Mouse (Mus musculus) CH12.LX (cell line): Measurements from ENCODE around the gene Sh3rf3. TPM values are rescaled to one million over a fixed set of nuclear protein-coding genes. Genes with fewer than 3 reads are reported as not detected.

Experiments
- DNase-seq: peaks from one replicate; pipeline ENCODE4 v3.0.0-alpha.2; 2013; ENCODE audit errors: extremely low read depth
- H3K27ac ChIP-seq: 2 replicates; pipeline ENCODE4 v1.5.1; 2012; ENCODE audit warnings: low read depth, mild to moderate bottlenecking, control low read depth, moderate library complexity; ENCODE audit not compliant: insufficient read depth
- H3K27me3 ChIP-seq: replicated peaks from 2 replicates; pipeline ENCODE3; 2012; ENCODE audit warnings: inconsistent platforms
- H3K36me3 ChIP-seq, 2 experiments: replicated peaks in 1 of 2; 2 replicates each; pipeline versions ENCODE3 to v1.6.1; 2012; ENCODE audit warnings: inconsistent platforms in 1 of 2, low read length in 1 of 2, mild to moderate bottlenecking in 1 of 2, mixed read lengths in 1 of 2, moderate library complexity in 1 of 2; ENCODE audit not compliant: control insufficient read depth in 1 of 2, insufficient read depth in 1 of 2
- H3K4me1 ChIP-seq, 2 experiments: 2 replicates each; pipeline ENCODE4 v1.6.1; 2012; ENCODE audit warnings: inconsistent platforms in 1 of 2, moderate library complexity in 1 of 2; ENCODE audit not compliant: insufficient read depth in 2 of 2, control insufficient read depth in 1 of 2
- H3K4me2 ChIP-seq: 2 replicates; pipeline ENCODE4 v1.6.1; 2012; ENCODE audit warnings: low read depth, mild to moderate bottlenecking, control low read depth; ENCODE audit not compliant: poor library complexity, insufficient read depth, severe bottlenecking
- H3K4me3 ChIP-seq, 3 experiments: fragments of 150-350 bp in 1 of 3; sonication (generic) in 1 of 3; replicated peaks in 1 of 3; 2 replicates each; pipeline versions ENCODE3 to v1.5.1; 2011 to 2012; ENCODE audit warnings: low read depth in 2 of 3, low read length in 2 of 3, mild to moderate bottlenecking in 2 of 3, moderate library complexity in 2 of 3, control low read depth in 1 of 3, improper control_type of control experiment in 1 of 3, inconsistent platforms in 1 of 3, mixed read lengths in 1 of 3; ENCODE audit not compliant: poor library complexity in 1 of 3
- H3K79me2 ChIP-seq: replicated peaks from 2 replicates; pipeline ENCODE4 v1.6.1; 2012; ENCODE audit warnings: mild to moderate bottlenecking, moderate library complexity; ENCODE audit not compliant: control insufficient read depth, poor library complexity, insufficient read depth, severe bottlenecking; ENCODE audit errors: extremely low read depth
- H3K9ac ChIP-seq: 2 replicates; pipeline ENCODE4 v1.6.1; 2012; ENCODE audit warnings: low read depth, mild to moderate bottlenecking, control low read depth, moderate library complexity; ENCODE audit not compliant: insufficient read depth
- H3K9me3 ChIP-seq: replicated peaks from 2 replicates; pipeline ENCODE3; 2012; ENCODE audit warnings: low read length, inconsistent platforms, mixed read lengths
- CTCF ChIP-seq, 2 experiments: IDR thresholded peaks in 1 of 2; conservative IDR thresholded peaks in 1 of 2; 2 replicates each; pipeline ENCODE4 v1.5.1; 2011 to 2012; ENCODE audit warnings: low read depth in 2 of 2, low read length in 2 of 2, improper control_type of control experiment in 1 of 2, inconsistent platforms in 1 of 2, mild to moderate bottlenecking in 1 of 2, moderate library complexity in 1 of 2
- ETS1 ChIP-seq: conservative IDR thresholded peaks from 2 replicates; pipeline ENCODE4 v1.6.1; 2012; ENCODE audit warnings: low read depth, mild to moderate bottlenecking, inconsistent platforms, low read length, improper control_type of control experiment, moderate library complexity
- IRF4 ChIP-seq: IDR thresholded peaks from 2 replicates; pipeline ENCODE4 v1.6.1; 2014; ENCODE audit warnings: low read depth, mild to moderate bottlenecking, inconsistent platforms, low read length, improper control_type of control experiment
- JUND ChIP-seq: conservative IDR thresholded peaks from 2 replicates; pipeline ENCODE4 v1.6.1; 2011; ENCODE audit warnings: low read depth, low read length, improper control_type of control experiment
- MAZ ChIP-seq: IDR thresholded peaks from 2 replicates; pipeline ENCODE4 v1.6.1; 2012; ENCODE audit warnings: low read depth, mild to moderate bottlenecking, inconsistent platforms, low read length, improper control_type of control experiment, moderate library complexity
- NELFE ChIP-seq: IDR thresholded peaks from 2 replicates; pipeline ENCODE4 v1.6.1; 2011; ENCODE audit warnings: low read depth, low read length, improper control_type of control experiment
- RAD21 ChIP-seq: IDR thresholded peaks from 2 replicates; pipeline ENCODE4 v1.6.1; 2011; ENCODE audit warnings: low read depth, mild to moderate bottlenecking, low read length, improper control_type of control experiment, moderate library complexity
- RCOR1 ChIP-seq: conservative IDR thresholded peaks from 2 replicates; pipeline ENCODE4 v1.6.1; 2012; ENCODE audit warnings: low read depth, mild to moderate bottlenecking, inconsistent platforms, low read length, improper control_type of control experiment
- SMC3 ChIP-seq: IDR thresholded peaks from 2 replicates; pipeline ENCODE4 v1.6.1; 2011; ENCODE audit warnings: low read depth, low read length, improper control_type of control experiment
- TCF12 ChIP-seq: IDR thresholded peaks from 2 replicates; pipeline ENCODE4 v1.6.1; 2014; ENCODE audit warnings: low read depth, mild to moderate bottlenecking, inconsistent platforms, low read length, improper control_type of control experiment
- UBTF ChIP-seq: IDR thresholded peaks from 2 replicates; pipeline ENCODE4 v1.6.1; 2012; ENCODE audit warnings: low read depth, mild to moderate bottlenecking, inconsistent platforms, low read length, improper control_type of control experiment, moderate library complexity
- ZMIZ1 ChIP-seq: IDR thresholded peaks from 2 replicates; pipeline ENCODE4 v1.6.1; 2012; ENCODE audit warnings: low read depth, mild to moderate bottlenecking, inconsistent platforms, low read length, improper control_type of control experiment
- dilution Hi-C: fragments of 300-500 bp; cut with MboI; formaldehyde crosslinking; loops from 2 replicates; pipeline ENCODE4 v1.14.3; 2020; ENCODE audit warnings: low sequenced_read_pairs; ENCODE audit not compliant: extremely low pct_unique_long_range_greater_than_20kb, extremely low pct_ligation_motif_present
- in situ Hi-C: fragments of 300-500 bp; cut with MboI; formaldehyde crosslinking; loops from 3 replicates; pipeline ENCODE4 v1.14.3; 2019; ENCODE audit warnings: low sequenced_read_pairs, low pct_ligation_motif_present, low pct_unique_long_range_greater_than_20kb, mixed read lengths
- polyA plus RNA-seq: library from polyadenylated mRNA; unstranded; fragments of >175 nt; gene quantifications from 2 replicates; pipeline ENCODE4 v1.2.1, GENCODE M21; 2012; ENCODE audit warnings: low read depth; ENCODE audit not compliant: insufficient read length
- total RNA-seq, 2 experiments: library from RNA; depleted of rRNA; stranded (reverse); fragments of 300-350 nt in 1 of 2; fragments of >200 nt in 1 of 2; gene quantifications; 2 replicates each; pipeline ENCODE4 v1.2.3; 2012 to 2014

Gene Sh3rf3
- total and polyA plus RNA-seq, 3 experiments, result 0.13 to 0.64 TPM; not detected in 1

- Histone ChIP-seq H3K27ac (no peak overlapping the region), H3K4me1 (no peaks in the 10 kb centered on the region), H3K36me3 (no peaks in the 10 kb centered on the region), H3K27me3 (peaks cover 9% of the 10 kb centered on the region), H3K9ac (no peak overlapping the region), H3K79me2 (no peaks in the 10 kb centered on the region), H3K9me3 (peaks cover 15% of the 10 kb centered on the region), H3K4me3 (no peak overlapping the region)
- dilution Hi-C loops (no loop called here), in situ Hi-C loops (no loop called here)
- TF ChIP-seq RAD21 (peak; percentile 46), SMC3 (peak; percentile 29), TCF12 (no peak), CTCF (conservative IDR thresholded peaks at IDR 0.05 in 1 of 2, IDR thresholded peaks at IDR 0.05 in 1 of 2; ENCODE audit: low read depth in 2 of 2, low read length in 2 of 2) (peak in 1 of 2 experiments; percentile 50; a peak in 2 of 4 replicates)
- TF ChIP-seq, all 38 proteins: peak for 3
- no peak overlapping the region for H3K4me2 ChIP-seq
- DNase-seq, result no peak
Observed at GRCm38 (mm10) chr10:59050434-59050833, 237.3 kb downstream of the Sh3rf3 start.

- TF ChIP-seq ZMIZ1, result no peak
- TF ChIP-seq ETS1, result no peak
- no peak for TF ChIP-seq CTCF (conservative IDR thresholded peaks at IDR 0.05 in 1 of 2, IDR thresholded peaks at IDR 0.05 in 1 of 2; ENCODE audit: low read depth in 2 of 2, low read length in 2 of 2)
- in situ Hi-C loops, result no loop called here
- dilution Hi-C loops, result no loop called here
- H3K4me2 ChIP-seq, result no peak overlapping the region
- H3K27me3 ChIP-seq, result no peaks in the 10 kb centered on the region
- no peak overlapping the region for H3K9ac ChIP-seq
- H3K4me1 ChIP-seq, result no peaks in the 10 kb centered on the region
- no peaks in the 10 kb centered on the region for H3K79me2 ChIP-seq
- H3K36me3 ChIP-seq, result no peaks in the 10 kb centered on the region
- no peak overlapping the region for H3K27ac ChIP-seq
- H3K4me3 ChIP-seq, result no peak overlapping the region
- DNase-seq, result no peak
- H3K9me3 ChIP-seq, result no peaks in the 10 kb centered on the region
Observed at GRCm38 (mm10) chr10:59056294-59056693, 243.1 kb downstream of the Sh3rf3 start.

- Histone ChIP-seq H3K9me3 (no peaks in the 10 kb centered on the region), H3K36me3 (no peaks in the 10 kb centered on the region), H3K27me3 (peaks cover 5% of the 10 kb centered on the region), H3K4me2 (no peak overlapping the region), H3K79me2 (no peaks in the 10 kb centered on the region), H3K4me3 (no peak overlapping the region), H3K4me1 (no peaks in the 10 kb centered on the region), H3K9ac (no peak overlapping the region), H3K27ac (no peak overlapping the region)
- in situ Hi-C loops (no loop called here), dilution Hi-C loops (no loop called here)
- TF ChIP-seq JUND (no peak), TCF12 (no peak), UBTF (no peak), RCOR1 (no peak), IRF4 (no peak), ETS1 (no peak), MAZ (no peak), NELFE (no peak)
- no peak for DNase-seq
Observed at GRCm38 (mm10) chr10:59066804-59067203, 253.6 kb downstream of the Sh3rf3 start.
